Mouse (Mus musculus) hindbrain, embryonic 13.5 days (tissue): ENCODE data around the gene Adra2c. TPM values are rescaled to one million over a fixed set of nuclear protein-coding genes. Genes with fewer than 3 reads are reported as not detected.

ENCODE experiments used
- ATAC-seq: fragments of 200-750 bp; cut with Nextera tagmentation; 2 replicates; pipeline ENCODE4 v1.8.0; 2017; ENCODE audit warnings: moderate TSS enrichment; ENCODE audit not compliant: low FRiP score
- H3K27ac ChIP-seq: fragments of 300-500 bp; sonication (generic); 2 replicates; pipeline ENCODE4 v1.5.1; 2015; ENCODE audit warnings: inconsistent platforms, mild to moderate bottlenecking, moderate library complexity
- H3K27me3 ChIP-seq: fragments of 300-500 bp; sonication (generic); 2 replicates; pipeline ENCODE4 v1.6.1; 2015; ENCODE audit warnings: mild to moderate bottlenecking, inconsistent platforms
- H3K36me3 ChIP-seq: fragments of 300-500 bp; sonication (generic); 2 replicates; pipeline ENCODE4 v1.6.1; 2015; ENCODE audit warnings: mild to moderate bottlenecking, inconsistent platforms
- H3K4me1 ChIP-seq: fragments of 300-500 bp; sonication (generic); replicated peaks from 2 replicates; pipeline ENCODE4 v1.6.1; 2015; ENCODE audit warnings: inconsistent platforms
- H3K4me2 ChIP-seq: fragments of 300-500 bp; sonication (generic); 2 replicates; pipeline ENCODE4 v1.6.1; 2015; ENCODE audit warnings: inconsistent platforms, mild to moderate bottlenecking, moderate library complexity
- H3K4me3 ChIP-seq: fragments of 300-500 bp; sonication (generic); 2 replicates; pipeline ENCODE4 v1.5.1; 2015; ENCODE audit warnings: mild to moderate bottlenecking, inconsistent platforms
- H3K9ac ChIP-seq: fragments of 300-500 bp; sonication (generic); 2 replicates; pipeline ENCODE4 v1.6.1; 2015; ENCODE audit warnings: mild to moderate bottlenecking, inconsistent platforms
- H3K9me3 ChIP-seq: fragments of 300-500 bp; sonication (generic); 2 replicates; pipeline ENCODE4 v1.6.1; 2016; ENCODE audit warnings: inconsistent platforms
- WGBS: fragments of 180-500 bp; shearing (Covaris S2); methylation state at CpG from one replicate; pipeline ENCODE4 v1.1.7; 2015; 5-methylcytosine and 5-hydroxymethylcytosine counted together
- polyA plus RNA-seq: library from polyadenylated mRNA; unstranded; fragments of >200 nt; fragmentation: Nextera tagmentation; extraction: Ambion mirVana; gene quantifications from 2 replicates; pipeline ENCODE4 v1.2.1, GENCODE M21; 2015

Gene Adra2c
- polyA plus RNA-seq, 1 experiment from 2014 or later, result 0.36 TPM

DNA sequence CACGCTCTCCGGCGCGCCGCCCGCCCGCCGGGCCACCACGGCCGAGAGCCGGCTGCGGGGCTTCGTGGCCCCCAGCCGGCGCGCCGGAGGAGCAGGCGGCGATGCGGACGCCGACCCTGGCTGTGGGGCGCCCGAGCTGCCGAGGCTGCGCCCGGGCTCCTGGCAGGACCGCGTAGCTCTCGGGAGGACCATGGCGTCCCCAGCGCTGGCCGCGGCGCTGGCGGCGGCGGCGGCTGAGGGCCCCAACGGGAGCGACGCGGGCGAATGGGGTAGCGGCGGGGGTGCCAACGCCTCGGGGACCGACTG lies 1.5 kb downstream of the Adra2c start:
- Histone ChIP-seq H3K4me2 (peak overlapping the region; percentile 86), H3K36me3 (no peaks in the 10 kb centered on the region), H3K4me3 (peak overlapping the region; percentile 56), H3K27me3 (peaks cover 99% of the 10 kb centered on the region), H3K27ac (no peak overlapping the region), H3K9ac (peak overlapping the region; percentile 66), H3K9me3 (no peaks in the 10 kb centered on the region), H3K4me1 (peaks cover 36% of the 10 kb centered on the region)
- WGBS, result under 1% methylated on average over 49 of the region's 49 CpGs
- ATAC-seq, result no peak

DNA sequence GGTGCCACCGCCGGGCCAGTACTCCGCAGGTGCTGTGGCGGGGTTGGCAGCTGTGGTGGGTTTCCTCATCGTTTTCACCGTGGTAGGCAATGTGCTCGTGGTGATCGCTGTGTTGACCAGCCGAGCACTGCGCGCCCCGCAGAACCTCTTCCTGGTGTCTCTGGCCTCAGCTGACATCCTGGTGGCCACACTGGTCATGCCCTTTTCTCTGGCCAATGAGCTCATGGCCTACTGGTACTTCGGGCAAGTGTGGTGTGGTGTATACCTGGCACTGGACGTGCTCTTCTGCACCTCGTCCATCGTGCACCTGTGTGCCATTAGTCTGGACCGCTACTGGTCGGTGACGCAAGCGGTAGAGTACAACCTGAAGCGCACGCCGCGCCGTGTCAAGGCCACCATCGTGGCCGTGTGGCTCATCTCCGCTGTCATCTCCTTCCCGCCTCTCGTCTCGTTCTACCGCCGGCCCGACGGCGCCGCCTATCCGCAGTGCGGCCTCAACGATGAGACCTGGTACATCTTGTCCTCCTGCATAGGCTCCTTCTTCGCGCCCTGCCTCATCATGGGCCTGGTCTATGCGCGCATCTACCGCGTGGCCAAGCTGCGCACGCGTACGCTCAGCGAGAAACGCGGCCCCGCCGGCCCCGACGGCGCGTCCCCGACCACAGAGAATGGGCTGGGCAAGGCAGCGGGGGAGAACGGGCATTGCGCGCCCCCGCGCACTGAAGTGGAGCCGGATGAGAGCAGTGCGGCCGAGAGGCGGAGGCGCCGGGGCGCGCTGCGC lies 2.1 kb downstream of the Adra2c start:
- H3K4me2 ChIP-seq, result peak overlapping the region; percentile 86
- H3K27me3 ChIP-seq, result peaks cover 99% of the 10 kb centered on the region
- 5% methylated on average over 75 of the region's 75 CpGs for WGBS
- peak overlapping the region; percentile 66 for H3K9ac ChIP-seq
- peak; percentile 27; the same call in 1 of the 2 replicates for ATAC-seq
- H3K36me3 ChIP-seq, result no peaks in the 10 kb centered on the region
- H3K4me1 ChIP-seq, result peaks cover 36% of the 10 kb centered on the region
- no peak overlapping the region for H3K27ac ChIP-seq
- H3K4me3 ChIP-seq, result peak overlapping the region; percentile 56
- H3K9me3 ChIP-seq, result no peaks in the 10 kb centered on the region

DNA sequence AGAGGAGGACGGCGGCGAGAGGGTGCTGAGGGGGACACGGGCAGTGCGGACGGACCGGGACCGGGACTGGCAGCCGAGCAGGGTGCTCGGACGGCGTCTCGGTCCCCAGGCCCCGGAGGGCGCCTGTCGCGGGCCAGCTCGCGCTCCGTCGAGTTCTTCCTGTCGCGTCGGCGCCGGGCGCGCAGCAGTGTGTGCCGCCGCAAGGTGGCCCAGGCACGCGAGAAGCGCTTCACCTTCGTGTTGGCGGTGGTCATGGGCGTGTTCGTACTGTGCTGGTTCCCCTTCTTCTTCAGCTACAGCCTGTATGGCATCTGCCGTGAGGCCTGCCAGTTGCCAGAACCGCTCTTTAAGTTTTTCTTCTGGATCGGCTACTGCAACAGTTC lies 2.7 kb downstream of the Adra2c start:
- no peak overlapping the region for H3K9ac ChIP-seq
- peak overlapping the region; percentile 56 for H3K4me3 ChIP-seq
- ATAC-seq, result no peak
- peak overlapping the region; percentile 86 for H3K4me2 ChIP-seq
- H3K27ac ChIP-seq, result no peak overlapping the region
- H3K27me3 ChIP-seq, result peaks cover 94% of the 10 kb centered on the region
- H3K9me3 ChIP-seq, result no peaks in the 10 kb centered on the region
- WGBS, result 6% methylated on average over 40 of the region's 40 CpGs
- peaks cover 36% of the 10 kb centered on the region for H3K4me1 ChIP-seq
- H3K36me3 ChIP-seq, result no peaks in the 10 kb centered on the region

DNA sequence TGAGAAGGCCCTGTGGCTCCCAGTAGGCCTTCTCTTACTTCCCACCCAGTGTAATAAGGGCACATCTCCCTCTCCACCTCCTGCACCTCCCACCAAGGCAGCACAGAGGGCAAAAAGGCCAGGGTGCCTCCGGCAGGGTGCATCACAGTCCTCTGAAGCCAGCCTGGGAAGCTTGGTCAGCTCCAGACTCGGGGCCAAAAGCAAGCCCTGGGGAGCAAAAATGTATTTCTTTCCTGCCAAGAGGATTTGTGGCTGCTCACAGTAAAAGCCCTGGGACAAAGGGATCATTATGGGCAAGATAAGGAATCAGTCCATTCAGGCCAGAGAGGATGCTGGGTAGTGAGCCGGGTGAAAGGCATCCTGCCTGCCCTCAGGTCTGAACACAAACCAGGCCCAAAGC lies 7.2 kb downstream of the Adra2c start:
- 55% methylated on average over 3 of the region's 3 CpGs for WGBS
- peaks cover 49% of the 10 kb centered on the region for H3K27me3 ChIP-seq
- ATAC-seq, result no peak
- no peak overlapping the region for H3K4me3 ChIP-seq
- no peak overlapping the region for H3K9ac ChIP-seq
- H3K9me3 ChIP-seq, result no peaks in the 10 kb centered on the region
- H3K36me3 ChIP-seq, result no peaks in the 10 kb centered on the region
- H3K27ac ChIP-seq, result no peak overlapping the region
- H3K4me2 ChIP-seq, result no peak overlapping the region
- H3K4me1 ChIP-seq, result peaks cover 14% of the 10 kb centered on the region

DNA sequence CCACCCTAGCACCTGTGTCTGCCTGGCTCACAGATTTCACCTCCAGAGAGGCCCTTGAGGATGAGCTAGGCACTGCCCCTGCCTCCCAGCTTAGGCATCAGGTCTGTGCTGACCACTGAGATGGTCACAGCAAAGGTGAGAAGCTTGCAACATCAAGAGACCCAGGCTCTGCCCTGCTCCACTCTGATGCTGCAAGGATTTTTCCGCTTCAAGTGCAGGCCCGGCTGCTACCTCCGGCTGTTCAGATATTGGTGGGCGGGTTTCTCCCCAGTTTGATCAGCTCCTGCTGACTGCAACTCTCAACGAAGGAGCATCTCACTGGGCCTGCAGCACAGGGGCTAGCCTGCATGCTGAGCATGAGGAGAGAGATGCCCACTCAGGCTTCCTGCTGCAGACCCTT lies 8.1 kb downstream of the Adra2c start:
- Histone ChIP-seq H3K4me3 (no peak overlapping the region), H3K4me2 (no peak overlapping the region), H3K9me3 (no peaks in the 10 kb centered on the region), H3K27ac (no peak overlapping the region), H3K36me3 (no peaks in the 10 kb centered on the region), H3K9ac (no peak overlapping the region), H3K27me3 (peaks cover 40% of the 10 kb centered on the region), H3K4me1 (peaks cover 5% of the 10 kb centered on the region; the same call in 1 of the 2 replicates)
- WGBS, result 77% methylated on average over 5 of the region's 5 CpGs
- ATAC-seq, result no peak

DNA sequence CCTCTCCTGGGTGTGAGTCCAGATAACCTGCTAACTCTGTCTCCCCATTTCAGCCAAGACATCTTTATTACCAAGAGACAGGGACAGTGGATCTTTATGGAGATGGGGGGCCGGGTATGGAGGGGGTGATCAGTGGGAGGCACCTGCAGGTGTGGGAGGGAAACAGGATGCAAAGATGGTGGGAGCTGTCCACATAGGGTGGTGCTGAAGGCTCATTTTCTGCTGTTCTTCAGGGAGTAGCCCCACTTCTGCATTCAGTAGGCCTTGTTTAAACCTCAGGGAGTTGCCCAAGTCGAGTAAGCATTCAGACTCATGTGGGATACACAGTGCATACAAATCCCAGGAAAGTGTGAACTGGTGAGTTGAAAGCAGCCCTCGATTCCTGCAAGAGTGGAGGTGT lies 21.5 kb downstream of the Adra2c start:
- Histone ChIP-seq H3K4me1 (no peaks in the 10 kb centered on the region), H3K9ac (no peak overlapping the region), H3K9me3 (no peaks in the 10 kb centered on the region), H3K4me2 (no peak overlapping the region), H3K27me3 (peaks cover 20% of the 10 kb centered on the region), H3K27ac (no peak overlapping the region), H3K4me3 (no peak overlapping the region), H3K36me3 (no peaks in the 10 kb centered on the region)
- no peak for ATAC-seq
- WGBS, result 22% methylated on average over 3 of the region's 3 CpGs

DNA sequence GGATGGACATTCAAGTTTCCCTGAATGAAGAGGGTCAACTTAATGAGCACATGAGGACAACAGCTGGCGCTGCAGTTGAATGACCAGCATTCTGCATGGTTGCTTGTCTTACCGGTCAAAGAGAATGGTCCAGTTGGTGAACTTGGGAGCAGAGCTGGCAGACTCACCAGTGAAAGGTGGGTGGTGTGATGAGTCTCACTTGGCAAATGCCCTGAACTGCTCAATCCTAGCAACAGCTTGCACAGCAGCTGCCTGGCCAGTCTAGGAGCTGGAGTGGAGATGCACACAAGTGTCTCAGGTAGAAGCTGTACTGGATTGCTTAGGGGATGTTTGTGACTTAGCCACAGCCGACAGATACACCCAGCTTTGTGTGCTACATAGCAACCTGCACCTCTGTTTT lies 26.1 kb downstream of the Adra2c start:
- H3K27ac ChIP-seq, result no peak overlapping the region
- peaks cover 4% of the 10 kb centered on the region; the same call in 1 of the 2 replicates for H3K4me1 ChIP-seq
- peaks cover 8% of the 10 kb centered on the region for H3K27me3 ChIP-seq
- H3K9ac ChIP-seq, result no peak overlapping the region
- no peak overlapping the region for H3K4me3 ChIP-seq
- ATAC-seq, result no peak
- no peaks in the 10 kb centered on the region for H3K9me3 ChIP-seq
- 79% methylated on average over 3 of the region's 3 CpGs for WGBS
- no peak overlapping the region for H3K4me2 ChIP-seq
- H3K36me3 ChIP-seq, result no peaks in the 10 kb centered on the region

DNA sequence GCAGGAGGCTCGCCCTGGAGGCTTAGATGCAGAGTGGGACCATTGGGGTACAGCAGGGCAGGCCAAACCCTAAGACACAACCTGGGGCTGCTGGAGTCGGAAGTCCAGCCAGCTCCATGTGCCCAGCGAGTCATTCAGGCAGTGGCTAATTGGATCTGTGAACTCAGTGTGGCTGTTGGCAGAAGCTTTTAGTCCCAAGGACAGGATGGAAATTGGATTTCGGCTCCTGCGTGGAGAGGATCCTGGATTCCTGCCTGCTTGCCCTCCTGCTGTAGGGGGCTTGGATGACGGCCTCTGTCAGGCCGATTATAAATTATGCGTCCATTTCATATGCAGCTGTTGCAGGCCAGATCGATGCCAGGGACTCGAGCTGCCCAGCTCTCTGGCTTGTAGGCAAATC lies 27.2 kb downstream of the Adra2c start:
- Histone ChIP-seq H3K4me2 (no peak overlapping the region), H3K27ac (no peak overlapping the region), H3K9me3 (no peaks in the 10 kb centered on the region), H3K27me3 (peaks cover 7% of the 10 kb centered on the region; the same call in 1 of the 2 replicates), H3K36me3 (no peaks in the 10 kb centered on the region), H3K9ac (no peak overlapping the region), H3K4me3 (no peak overlapping the region), H3K4me1 (peaks cover 11% of the 10 kb centered on the region; the same call in 1 of the 2 replicates)
- WGBS, result 64% methylated on average over 10 of the region's 10 CpGs
- ATAC-seq, result no peak

GRCm38 (mm10) chr5:35306692-35307091 lies 28.6 kb downstream of the Adra2c start:
- no peak overlapping the region for H3K4me3 ChIP-seq
- no peaks in the 10 kb centered on the region for H3K36me3 ChIP-seq
- H3K9me3 ChIP-seq, result no peaks in the 10 kb centered on the region
- peaks cover 13% of the 10 kb centered on the region; the same call in 1 of the 2 replicates for H3K27me3 ChIP-seq
- H3K27ac ChIP-seq, result no peak overlapping the region
- H3K4me1 ChIP-seq, result peaks cover 11% of the 10 kb centered on the region; the same call in 1 of the 2 replicates
- no peak for ATAC-seq
- H3K4me2 ChIP-seq, result no peak overlapping the region
- no peak overlapping the region for H3K9ac ChIP-seq
- 94% methylated on average over 1 of the region's 1 CpGs for WGBS

- no peak for ATAC-seq
- Histone ChIP-seq H3K4me2 (no peak overlapping the region), H3K4me1 (peaks cover 33% of the 10 kb centered on the region), H3K4me3 (no peak overlapping the region), H3K27me3 (peaks cover 17% of the 10 kb centered on the region; the same call in 1 of the 2 replicates), H3K9ac (no peak overlapping the region), H3K27ac (no peak overlapping the region), H3K9me3 (no peaks in the 10 kb centered on the region), H3K36me3 (no peaks in the 10 kb centered on the region)
- 53% methylated on average over 7 of the region's 7 CpGs for WGBS
Measured at GRCm38 (mm10) chr5:35309853-35310252, 31.7 kb downstream of the Adra2c start.

DNA sequence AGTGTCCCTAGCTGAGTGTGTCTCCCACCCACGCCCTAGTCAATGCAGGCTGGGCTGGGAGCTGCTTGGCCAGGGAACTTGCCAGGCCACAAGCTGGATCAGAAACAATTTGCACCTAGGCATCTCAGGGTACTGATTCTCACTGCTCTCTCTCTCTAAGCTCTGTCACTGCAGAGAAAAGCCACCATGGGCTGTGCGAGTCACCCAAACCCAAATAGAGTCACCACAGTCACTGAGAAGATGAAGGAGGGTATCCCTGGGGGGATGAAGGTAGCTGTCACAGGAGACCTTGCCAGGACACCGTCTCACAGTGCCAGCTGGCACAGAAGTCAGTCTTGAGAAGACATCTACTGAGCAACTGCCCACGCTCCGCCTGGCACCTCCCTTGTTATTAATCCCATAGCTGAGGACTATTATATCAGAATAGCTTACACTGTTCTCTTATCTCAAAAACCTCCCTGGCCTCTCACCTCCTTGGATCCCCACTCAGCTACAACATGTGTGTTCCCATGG lies 33.7 kb downstream of the Adra2c start:
- Histone ChIP-seq H3K27me3 (peaks cover 18% of the 10 kb centered on the region; the same call in 1 of the 2 replicates), H3K4me3 (no peak overlapping the region), H3K9me3 (no peaks in the 10 kb centered on the region), H3K4me1 (peaks cover 28% of the 10 kb centered on the region), H3K4me2 (no peak overlapping the region), H3K36me3 (no peaks in the 10 kb centered on the region), H3K27ac (no peak overlapping the region), H3K9ac (no peak overlapping the region)
- no peak for ATAC-seq
- 85% methylated on average over 5 of the region's 5 CpGs for WGBS

GRCm38 (mm10) chr5:35313231-35313821 lies 35.2 kb downstream of the Adra2c start:
- Histone ChIP-seq H3K4me1 (peaks cover 28% of the 10 kb centered on the region), H3K4me2 (peak overlapping the region; percentile 61), H3K36me3 (no peaks in the 10 kb centered on the region), H3K27ac (peak overlapping the region; percentile 52; the same call in 1 of the 2 replicates), H3K9me3 (no peaks in the 10 kb centered on the region), H3K4me3 (peak overlapping the region; percentile 34), H3K27me3 (peaks cover 22% of the 10 kb centered on the region; the same call in 1 of the 2 replicates), H3K9ac (peak overlapping the region; percentile 66)
- WGBS, result under 1% methylated on average over 21 of the region's 21 CpGs
- peak; percentile 52 for ATAC-seq
